ENCODE assay signal across 11 mouse cellular contexts in the genomic region with DNA sequence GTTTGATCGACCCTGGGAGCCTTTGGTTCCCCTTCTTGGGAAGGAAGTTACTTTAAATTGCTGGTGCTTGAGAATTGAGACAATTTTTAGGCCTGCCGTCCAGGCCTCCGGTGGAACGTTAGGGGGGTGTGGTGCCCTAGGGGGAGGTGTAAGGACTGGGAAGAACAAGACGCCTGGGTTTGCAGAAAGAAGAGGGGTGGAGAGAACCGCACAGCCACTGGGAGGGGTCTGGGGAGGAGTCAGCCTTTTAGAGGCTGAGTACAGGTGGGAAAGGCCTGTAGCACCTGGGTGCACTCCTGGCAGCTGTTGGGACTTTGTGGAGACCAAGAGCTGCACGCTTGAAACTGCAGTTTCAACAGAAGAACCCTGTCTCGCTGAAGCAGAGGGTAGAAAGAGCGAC. TPM values are rescaled to one million over a fixed set of nuclear protein-coding genes. Genes with fewer than 3 reads are reported as not detected.
DNase-seq lines count a peak whose midpoint lies in the region; ATAC-seq lines count a peak whose summit lies in the region.
"Had no signal": no experiment of that assay in that cellular context is flagged by ENCODE, and none has a peak within 500 bp of the region (broad histone marks: within the 10 kb centered on the region; RNA-seq: fewer than 3 reads in every experiment).

No protein-coding gene starts in this region.

- no peak overlapping the region for H3K9ac ChIP-seq in lung, embryonic 15.5 days
- no peak overlapping the region for H3K9ac ChIP-seq in embryonic facial prominence, embryonic 15.5 days
- H3K9ac ChIP-seq in neural tube, embryonic 15.5 days (replicated peaks) = no peak overlapping the region

- peak overlapping the region; percentile 59 for H3K27ac ChIP-seq in heart, embryonic 10.5 days
- H3K27ac ChIP-seq in lung, embryonic 15.5 days = peak overlapping the region; percentile 69
- peak overlapping the region; percentile 80 for H3K27ac ChIP-seq in embryonic facial prominence, embryonic 15.5 days (replicated peaks)
- H3K27ac ChIP-seq in neural tube, embryonic 15.5 days (replicated peaks) = 0 out of 2 replicates have a peak overlapping the region, but pooled peaks have one; percentile 4

- H3K9me3 ChIP-seq in heart, embryonic 10.5 days = no peaks in the 10 kb centered on the region
- no peaks in the 10 kb centered on the region for H3K9me3 ChIP-seq in lung, embryonic 15.5 days
- H3K9me3 ChIP-seq in embryonic facial prominence, embryonic 15.5 days (replicated peaks) = no peaks in the 10 kb centered on the region
- H3K9me3 ChIP-seq in neural tube, embryonic 15.5 days (replicated peaks) = no peaks in the 10 kb centered on the region
- H3K9me3 ChIP-seq: midbrain, embryonic 13.5 days had no signal

- no peak for ATAC-seq in lung, embryonic 15.5 days (ENCODE audit: borderline replicate concordance, extremely low read depth, low FRiP score, low TSS enrichment)
- ATAC-seq in embryonic facial prominence, embryonic 15.5 days (ENCODE audit: insufficient number of reproducible peaks, low FRiP score, low TSS enrichment, low read depth) = no peak
- ATAC-seq in neural tube, embryonic 15.5 days (ENCODE audit: low FRiP score) = no peak
- no peak for ATAC-seq in megakaryocyte, adult 5-6 weeks (ENCODE audit: poor library complexity, severe bottlenecking)
- ATAC-seq: CD4-positive, CD25-positive, alpha-beta regulatory T cell, adult 4 months had no signal

- DNase-seq in heart, embryonic 10.5 days (ENCODE audit: low spot score) = no peak
- DNase-seq in heart, adult 18-20 months = no peak
- no peak for DNase-seq in lung, postnatal 25 days (ENCODE audit: low spot score)
- DNase-seq in cerebellum, postnatal 25 days = no peak

- WGBS in heart, embryonic 10.5 days = 39% methylated on average over 9 of the region's 9 CpGs
- 38% methylated on average over 9 of the region's 9 CpGs for WGBS in lung, embryonic 15.5 days
- WGBS in embryonic facial prominence, embryonic 15.5 days = 23% methylated on average over 9 of the region's 9 CpGs
- WGBS in neural tube, embryonic 15.5 days = 51% methylated on average over 9 of the region's 9 CpGs

- H3K4me3 ChIP-seq in heart, embryonic 10.5 days = peak overlapping the region; percentile 13; the same call in 1 of the 2 replicates
- H3K4me3 ChIP-seq in lung, embryonic 15.5 days = no peak overlapping the region
- peak overlapping the region; percentile 18; the same call in 1 of the 2 replicates for H3K4me3 ChIP-seq in embryonic facial prominence, embryonic 15.5 days (replicated peaks)
- H3K4me3 ChIP-seq in neural tube, embryonic 15.5 days (replicated peaks) = no peak overlapping the region
- H3K4me3 ChIP-seq: midbrain, embryonic 13.5 days had no signal

- no peak overlapping the region for H3K4me2 ChIP-seq in lung, embryonic 15.5 days
- H3K4me2 ChIP-seq in embryonic facial prominence, embryonic 15.5 days (replicated peaks) = peak overlapping the region; percentile 27
- no peak overlapping the region for H3K4me2 ChIP-seq in neural tube, embryonic 15.5 days

- peaks cover 38% of the 10 kb centered on the region for H3K4me1 ChIP-seq in heart, embryonic 10.5 days
- H3K4me1 ChIP-seq in lung, embryonic 15.5 days = peaks cover 20% of the 10 kb centered on the region
- H3K4me1 ChIP-seq in embryonic facial prominence, embryonic 15.5 days = peaks cover 29% of the 10 kb centered on the region
- peaks cover 18% of the 10 kb centered on the region for H3K4me1 ChIP-seq in neural tube, embryonic 15.5 days

- peaks cover 85% of the 10 kb centered on the region for H3K36me3 ChIP-seq in heart, embryonic 10.5 days
- peaks cover 76% of the 10 kb centered on the region for H3K36me3 ChIP-seq in lung, embryonic 15.5 days
- H3K36me3 ChIP-seq in embryonic facial prominence, embryonic 15.5 days = peaks cover 63% of the 10 kb centered on the region
- H3K36me3 ChIP-seq in neural tube, embryonic 15.5 days = peaks cover 80% of the 10 kb centered on the region

- no peaks in the 10 kb centered on the region for H3K27me3 ChIP-seq in heart, embryonic 10.5 days (ENCODE audit: insufficient read depth, poor library complexity, severe bottlenecking)
- no peaks in the 10 kb centered on the region for H3K27me3 ChIP-seq in lung, embryonic 15.5 days
- H3K27me3 ChIP-seq in embryonic facial prominence, embryonic 15.5 days = no peaks in the 10 kb centered on the region
- no peaks in the 10 kb centered on the region for H3K27me3 ChIP-seq in neural tube, embryonic 15.5 days (replicated peaks)
- H3K27me3 ChIP-seq: midbrain, embryonic 13.5 days had no signal

RNA-seq across cellular contexts. Expression of gene Sox15, which starts 0.4 kb away (rescaled TPM):
- 0.15 TPM in 1 of 2 replicates, not detected in the other for polyA plus RNA-seq in heart, embryonic 10.5 days (2016; fragmentation: Nextera tagmentation; extraction: Ambion mirVana)
- not detected for total RNA-seq in heart, adult 18-20 months (2021)
- 0.24 and 0.25 TPM in 2 replicates for polyA plus RNA-seq in lung, embryonic 15.5 days (2015; fragmentation: Nextera tagmentation; extraction: Ambion mirVana)
- 5.2 TPM in 2 replicates for polyA plus RNA-seq in embryonic facial prominence, embryonic 15.5 days (2015; fragmentation: Nextera tagmentation; extraction: Ambion mirVana)
- not detected in 2 replicates for polyA plus RNA-seq in neural tube, embryonic 15.5 days (2015; fragmentation: Nextera tagmentation; extraction: Ambion mirVana)
- total RNA-seq in megakaryocyte, adult 5-6 weeks (2015) = not detected in 2 replicates
- total RNA-seq in megakaryocyte, adult 5-6 weeks (2017) = 0.22 TPM in 1 of 2 replicates, not detected in the other
- total RNA-seq: adrenal gland, postnatal 14 days had no signal

RNA-seq across cellular contexts. Expression of gene Mpdu1, which starts 7.7 kb away (rescaled TPM):
- 62.1 and 63.7 TPM in 2 replicates for polyA plus RNA-seq in heart, embryonic 10.5 days (2016; fragmentation: Nextera tagmentation; extraction: Ambion mirVana)
- 10 to 100 TPM; 12.3 to 15.6 TPM for total RNA-seq in heart, adult 18-20 months (2021)
- 66.2 and 66.7 TPM in 2 replicates for polyA plus RNA-seq in lung, embryonic 15.5 days (2015; fragmentation: Nextera tagmentation; extraction: Ambion mirVana)
- polyA plus RNA-seq in embryonic facial prominence, embryonic 15.5 days (2015; fragmentation: Nextera tagmentation; extraction: Ambion mirVana) = 66.5 and 67.3 TPM in 2 replicates
- 95.1 and 101 TPM in 2 replicates for polyA plus RNA-seq in neural tube, embryonic 15.5 days (2015; fragmentation: Nextera tagmentation; extraction: Ambion mirVana)
- 34.9 and 40.9 TPM in 2 replicates for total RNA-seq in megakaryocyte, adult 5-6 weeks (2015)
- total RNA-seq in megakaryocyte, adult 5-6 weeks (2017) = 55.7 and 56.5 TPM in 2 replicates

RNA-seq across cellular contexts. Expression of gene Cd68, which starts 11.2 kb away (rescaled TPM):
- 2.0 and 4.4 TPM in 2 replicates for polyA plus RNA-seq in heart, embryonic 10.5 days (2016; fragmentation: Nextera tagmentation; extraction: Ambion mirVana)
- total RNA-seq in heart, adult 18-20 months (2021) = 10 to 100 TPM in 1 of 2 experiments, 1 to 10 TPM in 1; 7.3 to 10.5 TPM
- polyA plus RNA-seq in lung, embryonic 15.5 days (2015; fragmentation: Nextera tagmentation; extraction: Ambion mirVana) = 11.5 and 11.8 TPM in 2 replicates
- polyA plus RNA-seq in embryonic facial prominence, embryonic 15.5 days (2015; fragmentation: Nextera tagmentation; extraction: Ambion mirVana) = 26.3 and 28.3 TPM in 2 replicates
- 9.0 and 13.0 TPM in 2 replicates for polyA plus RNA-seq in neural tube, embryonic 15.5 days (2015; fragmentation: Nextera tagmentation; extraction: Ambion mirVana)
- total RNA-seq in megakaryocyte, adult 5-6 weeks (2015) = 302 and 304 TPM in 2 replicates
- total RNA-seq in megakaryocyte, adult 5-6 weeks (2017) = 195 and 219 TPM in 2 replicates

RNA-seq across cellular contexts. Expression of gene Eif4a1, which starts 17.5 kb away (rescaled TPM):
- polyA plus RNA-seq in heart, embryonic 10.5 days (2016; fragmentation: Nextera tagmentation; extraction: Ambion mirVana) = 481 and 586 TPM in 2 replicates
- total RNA-seq in heart, adult 18-20 months (2021) = 100 to 1,000 TPM; 185 to 188 TPM
- 595 and 603 TPM in 2 replicates for polyA plus RNA-seq in lung, embryonic 15.5 days (2015; fragmentation: Nextera tagmentation; extraction: Ambion mirVana)
- polyA plus RNA-seq in embryonic facial prominence, embryonic 15.5 days (2015; fragmentation: Nextera tagmentation; extraction: Ambion mirVana) = 447 and 512 TPM in 2 replicates
- polyA plus RNA-seq in neural tube, embryonic 15.5 days (2015; fragmentation: Nextera tagmentation; extraction: Ambion mirVana) = 437 and 477 TPM in 2 replicates
- total RNA-seq in megakaryocyte, adult 5-6 weeks (2015) = 457 and 494 TPM in 2 replicates
- total RNA-seq in megakaryocyte, adult 5-6 weeks (2017) = 511 and 523 TPM in 2 replicates

RNA-seq across cellular contexts. Expression of gene Fxr2, which starts 22.0 kb away (rescaled TPM):
- 31.5 and 44.7 TPM in 2 replicates for polyA plus RNA-seq in heart, embryonic 10.5 days (2016; fragmentation: Nextera tagmentation; extraction: Ambion mirVana)
- 10 to 100 TPM; 91.3 to 97.2 TPM for total RNA-seq in heart, adult 18-20 months (2021)
- polyA plus RNA-seq in lung, embryonic 15.5 days (2015; fragmentation: Nextera tagmentation; extraction: Ambion mirVana) = 26.7 and 27.8 TPM in 2 replicates
- polyA plus RNA-seq in embryonic facial prominence, embryonic 15.5 days (2015; fragmentation: Nextera tagmentation; extraction: Ambion mirVana) = 33.4 and 34.2 TPM in 2 replicates
- 32.5 and 38.7 TPM in 2 replicates for polyA plus RNA-seq in neural tube, embryonic 15.5 days (2015; fragmentation: Nextera tagmentation; extraction: Ambion mirVana)
- total RNA-seq in megakaryocyte, adult 5-6 weeks (2015) = 25.3 and 29.0 TPM in 2 replicates
- total RNA-seq in megakaryocyte, adult 5-6 weeks (2017) = 33.3 and 36.5 TPM in 2 replicates

Comparison
In these comparisons a context has a peak if more than half of its experiments do, and no peak if none do; other contexts are left out.
1. H3K27ac ChIP-seq: peak in every context shown above with its lines; median percentile 80 in embryonic facial prominence, embryonic 15.5 days; 69 in lung, embryonic 15.5 days; 59 in heart, embryonic 10.5 days; 4 in neural tube, embryonic 15.5 days.
2. H3K4me3 ChIP-seq: peak in heart, embryonic 10.5 days (single experiment) and embryonic facial prominence, embryonic 15.5 days (single experiment); none in lung, embryonic 15.5 days (single experiment) and neural tube, embryonic 15.5 days (single experiment).